Mouse (Mus musculus) ES-Bruce4 (cell line): ENCODE measurements around the gene Zcchc24. TPM values are rescaled to one million over a fixed set of nuclear protein-coding genes. Genes with fewer than 3 reads are reported as not detected.

Source experiments
- H3K27ac ChIP-seq: 2 replicates; pipeline ENCODE4 v1.5.1; 2012; ENCODE audit warnings: low read length, inconsistent platforms; ENCODE audit not compliant: insufficient read depth
- H3K27me3 ChIP-seq: 2 replicates; pipeline ENCODE4 v1.6.1; 2012; ENCODE audit warnings: mild to moderate bottlenecking, low read length, inconsistent platforms; ENCODE audit not compliant: control insufficient read depth, poor library complexity, insufficient read depth, severe bottlenecking
- H3K36me3 ChIP-seq: 2 replicates; pipeline ENCODE4 v1.6.1; 2012; ENCODE audit warnings: inconsistent platforms, mild to moderate bottlenecking, low read length, moderate library complexity; ENCODE audit not compliant: control insufficient read depth, poor library complexity, insufficient read depth, severe bottlenecking
- H3K4me1 ChIP-seq: one replicate; pipeline ENCODE4 v1.8.1; 2011; ENCODE audit warnings: low read length; ENCODE audit not compliant: control insufficient read depth, insufficient read depth
- H3K4me3 ChIP-seq: 2 replicates; pipeline ENCODE4 v1.5.1; 2011; ENCODE audit warnings: low read depth, mild to moderate bottlenecking, low read length
- H3K9ac ChIP-seq: 2 replicates; pipeline ENCODE4 v1.6.1; 2012; ENCODE audit warnings: low read depth, mild to moderate bottlenecking, inconsistent platforms; ENCODE audit not compliant: poor library complexity, severe bottlenecking
- H3K9me3 ChIP-seq: replicated peaks from 2 replicates; pipeline ENCODE4 v1.6.1; 2012; ENCODE audit warnings: mild to moderate bottlenecking, low read length, inconsistent platforms; ENCODE audit not compliant: control insufficient read depth, poor library complexity, insufficient read depth, severe bottlenecking
- CTCF ChIP-seq: IDR thresholded peaks from one replicate; pipeline ENCODE4 v1.8.1; 2011; ENCODE audit warnings: low read depth, low read length
- EP300 ChIP-seq: IDR thresholded peaks from 2 replicates; pipeline ENCODE4 v1.6.1; 2011; ENCODE audit warnings: low read depth, low read length; ENCODE audit not compliant: insufficient read depth
- POLR2A ChIP-seq: IDR thresholded peaks from one replicate; pipeline ENCODE4 v1.8.1; 2011; ENCODE audit warnings: low read length; ENCODE audit not compliant: insufficient read depth
- polyA plus RNA-seq: library from polyadenylated mRNA; stranded (reverse); fragments of >200 nt; gene quantifications from 2 replicates; pipeline ENCODE4 v1.2.4, GENCODE M21; 2011; ENCODE audit warnings: low read depth; ENCODE audit not compliant: missing spikeins, insufficient read depth, insufficient read length

Gene Zcchc24
- polyA plus RNA-seq, 1 experiment: 9.0 TPM

- H3K9ac ChIP-seq: peak overlapping the region; percentile 37
- no peak overlapping the region for H3K27ac ChIP-seq
- H3K9me3 ChIP-seq: no peaks in the 10 kb centered on the region
- H3K36me3 ChIP-seq: peaks cover 3% of the 10 kb centered on the region
- no peak for TF ChIP-seq POLR2A
- no peak for TF ChIP-seq CTCF
- TF ChIP-seq EP300: no peak
- H3K4me1 ChIP-seq: peaks cover 5% of the 10 kb centered on the region
- peak overlapping the region; percentile 15; the same call in 1 of the 2 replicates for H3K4me3 ChIP-seq
- no peaks in the 10 kb centered on the region for H3K27me3 ChIP-seq
These were observed 75.5 kb downstream of the Zcchc24 start for GRCm38 (mm10) chr14:25693271-25693887.

- Histone ChIP-seq H3K27me3 (no peaks in the 10 kb centered on the region), H3K27ac (no peak overlapping the region), H3K4me1 (no peaks in the 10 kb centered on the region), H3K9me3 (no peaks in the 10 kb centered on the region), H3K9ac (no peak overlapping the region), H3K36me3 (no peaks in the 10 kb centered on the region), H3K4me3 (no peak overlapping the region)
- TF ChIP-seq EP300 (no peak), CTCF (no peak), POLR2A (no peak)
These were observed 81.6 kb downstream of the Zcchc24 start for GRCm38 (mm10) chr14:25686983-25687901.

GRCm38 (mm10) chr14:25686216-25686945 lies 82.5 kb downstream of the Zcchc24 start:
- Histone ChIP-seq H3K27me3 (no peaks in the 10 kb centered on the region), H3K27ac (no peak overlapping the region), H3K36me3 (no peaks in the 10 kb centered on the region), H3K9ac (no peak overlapping the region), H3K4me1 (no peaks in the 10 kb centered on the region), H3K4me3 (no peak overlapping the region), H3K9me3 (no peaks in the 10 kb centered on the region)
- TF ChIP-seq EP300: no peak
- TF ChIP-seq CTCF: no peak

- H3K9ac ChIP-seq: no peak overlapping the region
- no peaks in the 10 kb centered on the region for H3K9me3 ChIP-seq
- H3K27me3 ChIP-seq: no peaks in the 10 kb centered on the region
- no peaks in the 10 kb centered on the region for H3K36me3 ChIP-seq
- H3K4me1 ChIP-seq: no peaks in the 10 kb centered on the region
- no peak for TF ChIP-seq POLR2A
- no peak for TF ChIP-seq CTCF
- no peak for TF ChIP-seq EP300
- no peak overlapping the region for H3K27ac ChIP-seq
- no peak overlapping the region for H3K4me3 ChIP-seq
These were observed 86.8 kb downstream of the Zcchc24 start for GRCm38 (mm10) chr14:25682020-25682419.

GRCm38 (mm10) chr14:25679625-25680024 lies 89.2 kb downstream of the Zcchc24 start:
- no peak overlapping the region for H3K9ac ChIP-seq
- no peaks in the 10 kb centered on the region for H3K27me3 ChIP-seq
- no peaks in the 10 kb centered on the region for H3K9me3 ChIP-seq
- no peak overlapping the region for H3K27ac ChIP-seq
- H3K36me3 ChIP-seq: no peaks in the 10 kb centered on the region
- no peak for TF ChIP-seq EP300
- TF ChIP-seq POLR2A: no peak
- no peak for TF ChIP-seq CTCF
- no peaks in the 10 kb centered on the region for H3K4me1 ChIP-seq
- H3K4me3 ChIP-seq: no peak overlapping the region
